Mouse (Mus musculus) lung, adult 2 months (tissue): ENCODE measurements around the gene Gm42372. TPM values are rescaled to one million over a fixed set of nuclear protein-coding genes. Genes with fewer than 3 reads are reported as not detected.
A peak's percentile ranks its signal among the peaks of the same experiment; 100 is the strongest.

Experiments used
- DNase-seq: peaks from one replicate; pipeline ENCODE4 v3.0.0; 2022
- H3K4me1 ChIP-seq: fragments of 200-500 bp; 2 replicates; pipeline ENCODE4 v1.6.1; 2011; ENCODE audit warnings: low read length; ENCODE audit not compliant: control insufficient read depth, insufficient read depth
- H3K4me3 ChIP-seq: fragments of 200-500 bp; replicated peaks from 2 replicates; pipeline ENCODE3; 2011; ENCODE audit warnings: low read depth, mild to moderate bottlenecking, control low read depth, low read length; ENCODE audit errors: extremely low read depth
- CTCF ChIP-seq: fragments of 200-500 bp; IDR thresholded peaks from 2 replicates; pipeline ENCODE4 v1.5.1; 2011; ENCODE audit warnings: mild to moderate bottlenecking, low read length, control low read depth; ENCODE audit not compliant: insufficient read depth
- POLR2A ChIP-seq: fragments of 200-500 bp; IDR thresholded peaks from 2 replicates; pipeline ENCODE4 v1.6.1; 2011; ENCODE audit warnings: low read depth, mild to moderate bottlenecking, control low read depth, low read length, borderline replicate concordance; ENCODE audit errors: extremely low read depth
- WGBS: fragments of 180-500 bp; shearing (Covaris S2); methylation state at CpG from one replicate; pipeline ENCODE4 v1.1.7; 2018; 5-methylcytosine and 5-hydroxymethylcytosine counted together
- polyA plus RNA-seq: library from polyadenylated mRNA; depleted of rRNA; stranded (reverse); fragments of >200 nt; gene quantifications from 2 replicates; pipeline ENCODE4 v1.2.3, GENCODE M21; 2012; rRNA removed

Gm42372 gene
- polyA plus RNA-seq, 1 experiment: 0.04 TPM

GRCm38 (mm10) chr7:17027588-17028343 lies 44.9 kb downstream of the Gm42372 start, which contains the start of gene Ppp5c:
Gene Ppp5c (minus strand): TSS chr7:17027924.
- Histone ChIP-seq H3K4me1 (peaks cover 16% of the 10 kb centered on the region), H3K4me3 (peak within 1 kb of the TSS; percentile 98)
- TF ChIP-seq POLR2A (peak; percentile 36; the same call in 1 of the 2 replicates), CTCF (no peak)
- WGBS: 1% methylated on average over 58 of the region's 58 CpGs
- peak; percentile 89 for DNase-seq

DNA sequence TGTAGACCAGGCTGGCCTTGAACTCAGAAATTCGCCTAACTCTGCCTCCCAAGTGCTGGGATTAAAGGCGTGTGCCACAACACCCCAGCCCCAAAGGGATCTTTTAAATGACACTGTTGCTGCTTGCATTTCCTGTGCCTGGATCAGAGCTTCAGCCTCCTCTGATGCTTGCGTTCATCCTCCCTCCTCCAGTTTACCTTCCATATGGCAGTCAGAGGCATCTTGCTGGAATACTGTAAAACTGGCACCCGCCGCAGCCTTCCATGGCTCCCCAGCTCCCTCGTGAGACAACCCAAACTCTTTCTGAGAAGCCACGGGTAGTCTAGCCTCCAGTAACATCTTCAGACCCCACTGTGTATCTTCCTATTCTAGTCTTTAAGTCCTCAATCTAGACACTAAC lies 46.0 kb downstream of the Gm42372 start:
- peaks cover 14% of the 10 kb centered on the region for H3K4me1 ChIP-seq
- TF ChIP-seq POLR2A (no peak), CTCF (no peak)
- 78% methylated on average over 7 of the region's 7 CpGs for WGBS

DNA sequence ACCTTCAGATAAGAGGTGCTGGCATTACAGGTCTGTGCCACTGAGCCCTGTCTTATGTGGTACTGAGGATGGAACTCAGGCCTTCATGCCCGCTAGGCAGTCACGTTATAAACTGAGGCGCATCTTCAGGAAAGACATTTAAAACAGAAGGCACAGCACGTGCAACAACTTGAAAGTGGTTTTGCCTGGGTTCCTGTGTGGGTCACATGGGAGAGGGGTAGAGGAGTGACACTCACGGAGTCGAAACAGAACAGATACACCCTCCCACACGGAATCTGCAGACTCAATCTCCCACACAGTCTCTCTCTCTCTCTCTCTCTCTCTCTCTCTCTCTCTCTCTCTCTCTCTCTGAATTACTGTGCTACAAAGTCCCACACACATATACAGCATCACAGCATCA lies 47.4 kb downstream of the Gm42372 start:
- WGBS: 62% methylated on average over 7 of the region's 7 CpGs
- no peak for TF ChIP-seq CTCF
- no peak for TF ChIP-seq POLR2A

More for the DNA sequence above, 46.0 kb downstream of the Gm42372 start:
- no peak for DNase-seq
- H3K4me3 ChIP-seq: no peak overlapping the region

More for the DNA sequence above, 47.4 kb downstream of the Gm42372 start:
- H3K4me3 ChIP-seq: no peak overlapping the region
- DNase-seq: no peak
- peaks cover 10% of the 10 kb centered on the region for H3K4me1 ChIP-seq

Other genes starting within 250 kb of the Gm42372 start
- gene Ap2s1, start 244.7 kb upstream of the Gm42372 start, polyA plus RNA-seq: 206 and 228 TPM in 2 replicates
- gene Slc1a5, start 201.7 kb upstream of the Gm42372 start, polyA plus RNA-seq: 190 and 201 TPM in 2 replicates
- 164 and 180 TPM in 2 replicates for gene Strn4, start 167.2 kb upstream of the Gm42372 start, polyA plus RNA-seq
- gene Fkrp, start 166.4 kb upstream of the Gm42372 start, polyA plus RNA-seq: 41.7 and 42.0 TPM in 2 replicates
- 97.2 and 121 TPM in 2 replicates for gene Prkd2, start 140.2 kb upstream of the Gm42372 start, polyA plus RNA-seq
- gene Dact3, start 107.8 kb upstream of the Gm42372 start, polyA plus RNA-seq: 31.7 and 41.1 TPM in 2 replicates
- gene Gng8, start 91.3 kb upstream of the Gm42372 start, polyA plus RNA-seq: 12.5 and 27.7 TPM in 2 replicates
- gene Ptgir, start 76.6 kb upstream of the Gm42372 start, polyA plus RNA-seq: 9.8 and 10.4 TPM in 2 replicates
- 279 and 310 TPM in 2 replicates for gene Calm3, start 59.0 kb upstream of the Gm42372 start, polyA plus RNA-seq
- 2.0 and 3.2 TPM in 2 replicates for gene Pnmal2, start 38.4 kb upstream of the Gm42372 start, polyA plus RNA-seq
- gene Pnmal1, start 23.4 kb upstream of the Gm42372 start, polyA plus RNA-seq: not detected in 2 replicates
- gene Ccdc8, start 9.6 kb downstream of the Gm42372 start, polyA plus RNA-seq: 4.1 and 5.2 TPM in 2 replicates
- gene Ppp5c, start 44.8 kb downstream of the Gm42372 start, polyA plus RNA-seq: 141 and 153 TPM in 2 replicates
- 1.7 and 5.5 TPM in 2 replicates for gene Hif3a, start 79.3 kb downstream of the Gm42372 start, polyA plus RNA-seq
- gene Psg16, start 91.0 kb downstream of the Gm42372 start, polyA plus RNA-seq: 0.09 TPM in 1 of 2 replicates, not detected in the other
- not detected in 2 replicates for gene Ceacam3, start 167.2 kb downstream of the Gm42372 start, polyA plus RNA-seq
- gene Psg29, start 220.4 kb downstream of the Gm42372 start, polyA plus RNA-seq: not detected in 2 replicates